Mouse (Mus musculus) spleen, embryonic (tissue): ENCODE results near the gene Gnaz.

Source experiments
- CTCF ChIA-PET: fragments of 350-600 bp; sonication (Branson Sonifier 250); formaldehyde crosslinking; loops from one replicate; lab custom pipeline; 2022; lab: Charles Lee

Gnaz gene

GRCm38 (mm10) chr10:75060843-75061235 lies 93.9 kb downstream of the Gnaz start:
- CTCF ChIA-PET: interaction anchor here (0.5 to 1.1 kb wide), 3 partner anchors 45 to 90 kb away, joined by 3 to 5 read pairs (median 5); no protein-coding TSS in a partner anchor

GRCm38 (mm10) chr10:75061341-75062188 lies 94.6 kb downstream of the Gnaz start:
- CTCF ChIA-PET: interaction anchor here (0.5 to 1.5 kb wide), 4 partner anchors 44 to 90 kb away, joined by 3 to 5 read pairs (median 4); no protein-coding TSS in a partner anchor

- CTCF ChIA-PET: interaction anchor here (1.5 kb wide), 1 partner anchor 89 kb away, joined by 3 read pairs; no protein-coding TSS in a partner anchor
Observed at GRCm38 (mm10) chr10:75062189-75062561, 95.2 kb downstream of the Gnaz start.

GRCm38 (mm10) chr10:75062621-75063020 lies 95.6 kb downstream of the Gnaz start:
- CTCF ChIA-PET: interaction anchor here (1.5 kb wide), 1 partner anchor 89 kb away, joined by 3 read pairs; no protein-coding TSS in a partner anchor

- CTCF ChIA-PET: interaction anchor here (0.6 to 1.5 kb wide), 2 partner anchors 88 to 888 kb away, joined by 3 to 5 read pairs; no protein-coding TSS in a partner anchor
Observed at GRCm38 (mm10) chr10:75063301-75063965, 96.5 kb downstream of the Gnaz start.

- CTCF ChIA-PET: no interaction called here
Observed at GRCm38 (mm10) chr10:75065691-75066090, 98.7 kb downstream of the Gnaz start.
